Mouse (Mus musculus): ENCODE results near the gene Samhd1. TPM values are rescaled to one million over a fixed set of nuclear protein-coding genes. Genes with fewer than 3 reads are reported as not detected.
A peak's percentile ranks its signal among the peaks of the same experiment; 100 is the strongest.

The Samhd1 gene
- polyA plus RNA-seq, 1 experiment from 2014 or later, result 32.7 TPM

DNA sequence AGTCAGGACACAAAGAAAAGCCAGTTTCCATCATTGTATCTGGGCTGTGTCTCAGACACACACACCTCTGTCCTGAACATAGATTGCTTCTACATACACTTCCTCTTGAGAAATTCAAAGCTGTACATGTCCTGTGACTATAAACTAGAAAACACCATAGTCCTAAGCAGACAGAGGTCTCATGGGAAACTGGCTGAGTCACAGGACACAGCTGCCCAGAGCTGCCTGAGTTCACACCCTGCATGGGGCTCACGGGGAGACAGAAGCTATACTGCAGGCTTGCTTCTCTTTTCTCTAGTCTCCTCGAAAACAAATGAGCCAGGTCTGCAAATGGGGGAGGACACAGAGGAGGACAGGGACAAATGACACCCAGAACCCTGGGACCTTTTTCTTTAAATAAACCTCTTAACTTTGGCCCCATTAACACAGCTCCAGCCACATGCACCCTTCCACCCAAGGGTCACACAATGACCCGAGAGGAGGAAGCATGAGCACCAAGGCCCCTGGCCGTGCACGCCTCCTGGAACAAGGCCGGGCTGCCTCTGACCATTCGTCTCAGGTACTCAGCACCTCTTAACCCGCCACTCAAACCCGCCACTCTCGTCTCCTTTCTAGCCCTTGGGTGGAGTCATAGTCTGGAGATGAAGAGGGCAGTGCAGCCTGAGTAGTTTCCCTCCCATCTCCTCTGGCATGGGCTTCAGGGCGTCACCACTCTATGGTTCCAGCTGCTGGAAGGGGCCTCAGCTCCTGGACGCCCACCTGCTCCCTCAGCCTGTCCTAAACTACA is 35.3 kb downstream of the Samhd1 start:
- H3K9me3 ChIP-seq (ENCODE audit: control insufficient read depth, low read length), result no peaks in the 10 kb centered on the region
- H3K27ac ChIP-seq (ENCODE audit: low read depth, low read length), result no peak overlapping the region
- ATAC-seq (ENCODE audit: low FRiP score, low TSS enrichment), result peak; percentile 41; the same call in 1 of the 2 replicates
- H3K4me2 ChIP-seq (replicated peaks; ENCODE audit: low read depth, low read length), result no peak overlapping the region
- peaks cover 5% of the 10 kb centered on the region; the same call in 1 of the 2 replicates for H3K36me3 ChIP-seq (ENCODE audit: control insufficient read depth, insufficient read depth, low read length)
- peaks cover 5% of the 10 kb centered on the region; the same call in 1 of the 2 replicates for H3K4me1 ChIP-seq (ENCODE audit: control insufficient read depth, insufficient read depth, low read length)
- H3K9ac ChIP-seq (ENCODE audit: low read depth, low read length), result no peak overlapping the region
- WGBS, result 31% methylated on average over 12 of the region's 12 CpGs
- H3K4me3 ChIP-seq (ENCODE audit: low read length), result no peak overlapping the region
- no peaks in the 10 kb centered on the region for H3K27me3 ChIP-seq (ENCODE audit: control insufficient read depth, insufficient read depth, low read length)

DNA sequence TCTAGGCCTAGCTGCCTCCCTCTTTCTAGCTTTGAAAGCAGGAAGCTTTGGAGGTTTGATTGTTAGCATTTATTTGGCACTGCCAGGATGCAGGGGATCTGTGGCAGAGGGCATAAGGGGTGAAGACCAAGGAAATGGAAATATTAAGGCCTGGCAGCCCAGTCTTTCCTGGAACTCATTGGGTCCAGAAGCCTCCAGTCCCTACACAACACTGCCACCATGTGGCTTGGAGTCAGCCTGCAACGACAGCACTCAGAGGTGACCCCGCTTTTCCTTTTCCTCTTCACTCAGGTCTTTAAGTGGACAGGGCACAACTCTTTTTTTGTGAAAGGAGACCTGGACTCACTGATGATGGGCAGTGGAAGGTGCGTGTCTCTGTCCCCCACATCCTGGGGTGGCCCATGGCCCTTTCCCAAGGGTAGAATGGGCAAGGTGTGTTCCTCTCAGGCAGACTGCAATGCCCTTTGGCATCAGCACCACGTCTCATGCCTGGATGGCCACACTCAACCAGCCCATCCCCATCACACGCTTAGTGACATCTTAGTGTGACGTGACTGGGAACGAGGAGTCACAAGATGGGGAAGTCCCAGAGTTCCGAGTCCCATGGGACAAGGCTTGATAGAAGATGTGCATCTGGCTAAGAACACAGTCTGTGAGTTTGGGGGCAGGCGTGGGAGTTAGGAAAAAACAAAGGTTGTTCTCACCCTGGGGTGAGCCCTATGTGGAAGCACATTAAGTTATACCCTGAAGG is 39.9 kb downstream of the Samhd1 start:
- no peak overlapping the region for H3K27ac ChIP-seq (ENCODE audit: low read depth, low read length)
- H3K4me1 ChIP-seq (ENCODE audit: control insufficient read depth, insufficient read depth, low read length), result peaks cover 12% of the 10 kb centered on the region
- H3K4me2 ChIP-seq (replicated peaks; ENCODE audit: low read depth, low read length), result no peak overlapping the region
- no peaks in the 10 kb centered on the region for H3K27me3 ChIP-seq (ENCODE audit: control insufficient read depth, insufficient read depth, low read length)
- ATAC-seq (ENCODE audit: low FRiP score, low TSS enrichment), result no peak
- H3K9me3 ChIP-seq (ENCODE audit: control insufficient read depth, low read length), result no peaks in the 10 kb centered on the region
- H3K9ac ChIP-seq (ENCODE audit: low read depth, low read length), result no peak overlapping the region
- 56% methylated on average over 9 of the region's 9 CpGs for WGBS
- no peaks in the 10 kb centered on the region; the same call in 1 of the 2 replicates for H3K36me3 ChIP-seq (ENCODE audit: control insufficient read depth, insufficient read depth, low read length)
- no peak overlapping the region for H3K4me3 ChIP-seq (ENCODE audit: low read length)

DNA sequence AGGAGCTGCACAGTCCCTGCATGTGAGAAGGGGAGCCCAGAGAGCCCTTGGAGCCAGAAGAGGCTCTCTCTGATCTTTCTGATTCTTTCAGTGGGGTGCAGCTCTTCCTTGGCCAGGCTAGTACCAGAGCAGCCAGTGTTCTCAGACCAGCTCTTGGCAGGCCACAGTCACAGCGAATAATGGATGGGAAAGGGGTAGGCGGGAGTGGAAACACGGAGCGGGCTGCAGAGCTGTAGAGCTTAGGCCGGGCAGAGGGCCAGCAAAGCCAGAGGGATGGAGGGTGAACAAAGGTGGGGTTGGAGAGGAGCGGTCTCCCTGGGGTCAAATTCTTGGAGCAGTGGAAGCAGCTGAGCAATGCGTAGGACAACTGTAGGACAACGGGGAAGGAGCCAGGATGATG is 43.0 kb downstream of the Samhd1 start:
- Histone ChIP-seq H3K4me2 (replicated peaks; ENCODE audit: low read depth, low read length) (no peak overlapping the region), H3K36me3 (ENCODE audit: control insufficient read depth, insufficient read depth, low read length) (no peaks in the 10 kb centered on the region), H3K4me1 (ENCODE audit: control insufficient read depth, insufficient read depth, low read length) (peaks cover 11% of the 10 kb centered on the region; the same call in 1 of the 2 replicates), H3K27me3 (ENCODE audit: control insufficient read depth, insufficient read depth, low read length) (no peaks in the 10 kb centered on the region), H3K27ac (ENCODE audit: low read depth, low read length) (no peak overlapping the region), H3K9ac (ENCODE audit: low read depth, low read length) (no peak overlapping the region), H3K9me3 (ENCODE audit: control insufficient read depth, low read length) (no peaks in the 10 kb centered on the region), H3K4me3 (ENCODE audit: low read length) (no peak overlapping the region)
- 53% methylated on average over 8 of the region's 8 CpGs for WGBS
- no peak for ATAC-seq (ENCODE audit: low FRiP score, low TSS enrichment)

DNA sequence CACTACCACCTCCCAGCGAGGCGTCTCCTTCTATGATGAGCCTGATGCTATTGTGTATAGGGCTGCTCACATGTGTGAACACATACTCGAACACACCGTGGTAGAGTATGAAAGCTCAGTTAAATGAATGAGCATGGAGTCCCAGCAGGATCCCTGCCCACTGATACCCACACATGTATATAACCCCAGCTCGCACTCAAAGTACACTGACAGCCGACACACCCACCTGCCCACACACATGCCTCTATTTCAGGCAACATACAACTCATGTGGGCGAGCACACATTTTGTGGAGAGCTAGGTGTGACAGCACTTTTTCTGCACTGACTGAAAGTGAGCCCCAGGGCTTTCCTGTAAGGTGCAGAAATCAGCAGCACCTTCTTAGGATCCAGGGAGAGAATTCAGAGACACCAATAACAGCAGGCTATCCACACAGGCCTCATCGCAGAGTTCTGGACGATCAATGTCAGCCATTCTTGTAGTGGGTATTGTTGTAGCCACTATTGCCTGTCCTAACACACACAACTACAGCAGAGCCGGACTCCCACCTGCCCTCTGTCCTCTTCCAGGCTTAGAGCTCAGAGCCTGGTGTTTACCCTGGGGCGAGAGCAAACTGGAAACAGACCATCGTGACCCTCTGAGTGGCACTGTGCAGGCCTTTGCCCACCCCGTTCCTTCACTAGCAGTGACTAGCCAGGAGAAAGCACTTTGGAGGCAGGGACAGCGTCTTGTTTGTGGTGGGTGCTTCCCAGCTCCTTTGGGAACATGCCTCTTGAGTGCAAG is 47.3 kb downstream of the Samhd1 start:
- peaks cover 9% of the 10 kb centered on the region; the same call in 1 of the 2 replicates for H3K4me1 ChIP-seq (ENCODE audit: control insufficient read depth, insufficient read depth, low read length)
- no peak overlapping the region for H3K27ac ChIP-seq (ENCODE audit: low read depth, low read length)
- no peak overlapping the region for H3K4me2 ChIP-seq (replicated peaks; ENCODE audit: low read depth, low read length)
- no peaks in the 10 kb centered on the region for H3K9me3 ChIP-seq (ENCODE audit: control insufficient read depth, low read length)
- no peaks in the 10 kb centered on the region for H3K36me3 ChIP-seq (ENCODE audit: control insufficient read depth, insufficient read depth, low read length)
- H3K27me3 ChIP-seq (ENCODE audit: control insufficient read depth, insufficient read depth, low read length), result no peaks in the 10 kb centered on the region
- no peak overlapping the region for H3K4me3 ChIP-seq (ENCODE audit: low read length)
- no peak for ATAC-seq (ENCODE audit: low FRiP score, low TSS enrichment)
- H3K9ac ChIP-seq (ENCODE audit: low read depth, low read length), result no peak overlapping the region
- WGBS, result 80% methylated on average over 14 of the region's 14 CpGs

DNA sequence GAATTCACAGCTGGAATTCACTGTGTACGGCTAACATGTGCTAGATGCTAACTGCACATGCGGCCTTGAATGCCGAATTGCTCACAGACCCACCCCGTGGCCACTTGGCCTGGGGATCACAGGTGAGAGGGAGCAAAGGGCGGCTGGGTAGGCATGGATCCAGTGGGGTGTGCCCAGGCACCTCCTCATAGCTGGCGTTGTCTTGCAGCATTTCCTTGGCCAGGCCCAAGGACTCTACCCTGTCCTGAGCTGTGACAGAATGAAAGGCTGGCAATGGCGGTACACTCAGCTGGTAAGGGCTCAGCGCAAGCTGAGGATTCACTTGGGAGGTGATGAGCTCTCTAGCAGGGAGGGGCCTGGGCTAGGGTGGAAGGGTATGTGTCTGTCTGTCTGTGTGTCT is 48.3 kb downstream of the Samhd1 start, which contains the start of gene Tldc2:
TSS of gene Tldc2 (plus strand) at position 260 of the 400 bp plus-strand sequence.
- H3K4me1 ChIP-seq (ENCODE audit: control insufficient read depth, insufficient read depth, low read length), result 0 out of 2 replicates have a peak, but pooled peaks cover under 1% of the 10 kb centered on the region
- no peaks in the 10 kb centered on the region for H3K9me3 ChIP-seq (ENCODE audit: control insufficient read depth, low read length)
- no peak within 1 kb of the TSS for H3K9ac ChIP-seq (ENCODE audit: low read depth, low read length)
- H3K4me3 ChIP-seq (ENCODE audit: low read length), result no peak within 1 kb of the TSS
- no peaks in the 10 kb centered on the region for H3K27me3 ChIP-seq (ENCODE audit: control insufficient read depth, insufficient read depth, low read length)
- ATAC-seq (ENCODE audit: low FRiP score, low TSS enrichment), result no peak
- 86% methylated on average over 8 of the region's 8 CpGs for WGBS
- no peak within 1 kb of the TSS for H3K4me2 ChIP-seq (replicated peaks; ENCODE audit: low read depth, low read length)
- no peaks in the 10 kb centered on the region for H3K36me3 ChIP-seq (ENCODE audit: control insufficient read depth, insufficient read depth, low read length)
- no peak within 1 kb of the TSS for H3K27ac ChIP-seq (ENCODE audit: low read depth, low read length)

DNA sequence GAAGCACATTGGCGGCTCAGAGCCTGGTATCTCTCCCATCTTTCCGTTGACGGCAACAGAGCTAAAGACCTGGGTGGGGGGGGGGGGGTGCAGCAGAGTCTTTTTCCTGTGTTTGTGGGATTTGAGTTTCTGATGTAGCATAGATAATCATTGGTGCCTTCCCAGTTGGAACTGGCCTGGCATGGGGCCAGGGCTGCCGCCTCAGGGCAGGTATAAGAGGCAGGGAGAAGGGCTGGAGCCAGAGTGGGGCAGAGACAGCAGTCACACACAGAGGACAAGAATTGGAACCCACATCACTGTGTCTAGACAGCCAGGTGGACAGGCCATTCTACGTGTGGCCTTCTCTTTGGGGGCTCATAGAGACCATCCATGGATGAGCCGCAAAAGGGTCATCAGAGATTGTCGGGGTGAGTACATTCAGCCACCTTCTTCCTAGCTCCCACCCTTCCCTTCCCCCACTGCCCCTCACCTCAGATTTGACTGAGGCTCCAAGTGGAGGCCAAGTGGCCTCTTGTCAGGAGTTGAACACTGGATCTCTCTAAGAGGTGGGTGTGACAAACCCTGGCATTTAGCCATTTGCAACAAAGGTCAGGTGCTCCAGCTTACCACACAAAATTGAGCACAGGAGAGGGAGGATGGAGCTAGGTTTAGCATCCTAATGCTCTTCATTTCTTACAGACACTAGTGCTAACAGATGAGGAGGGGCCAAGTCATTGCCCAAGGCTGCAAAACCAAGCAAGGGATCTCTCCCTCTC is 50.1 kb downstream of the Samhd1 start:
- 81% methylated on average over 7 of the region's 7 CpGs for WGBS
- no peaks in the 10 kb centered on the region for H3K27me3 ChIP-seq (ENCODE audit: control insufficient read depth, insufficient read depth, low read length)

DNA sequence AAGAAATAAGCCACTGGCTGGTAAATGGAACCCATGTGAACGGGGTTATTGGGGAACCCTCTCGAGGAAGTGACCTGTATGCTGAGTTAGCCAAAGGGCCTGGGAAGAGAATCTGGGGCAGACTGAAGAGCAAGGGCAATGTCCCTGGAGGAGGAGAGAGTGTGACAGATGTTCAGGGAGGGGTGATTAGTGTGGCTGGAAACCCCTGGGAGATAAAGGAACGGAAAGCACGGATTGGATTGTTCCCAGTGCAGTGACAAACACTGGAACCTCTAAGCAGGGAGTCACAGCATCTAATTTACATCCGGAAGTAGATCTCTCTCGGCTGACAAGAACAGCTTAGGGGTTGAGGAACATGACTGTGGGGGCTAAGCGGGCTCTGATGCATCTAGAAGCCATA is 53.1 kb downstream of the Samhd1 start:
- Histone ChIP-seq H3K27ac (ENCODE audit: low read depth, low read length) (no peak overlapping the region), H3K4me3 (ENCODE audit: low read length) (no peak overlapping the region), H3K4me2 (replicated peaks; ENCODE audit: low read depth, low read length) (no peak overlapping the region), H3K9ac (ENCODE audit: low read depth, low read length) (no peak overlapping the region), H3K36me3 (ENCODE audit: control insufficient read depth, insufficient read depth, low read length) (no peaks in the 10 kb centered on the region), H3K9me3 (ENCODE audit: control insufficient read depth, low read length) (no peaks in the 10 kb centered on the region), H3K4me1 (ENCODE audit: control insufficient read depth, insufficient read depth, low read length) (peaks cover 12% of the 10 kb centered on the region), H3K27me3 (ENCODE audit: control insufficient read depth, insufficient read depth, low read length) (no peaks in the 10 kb centered on the region)
- no peak for ATAC-seq (ENCODE audit: low FRiP score, low TSS enrichment)
- 27% methylated on average over 7 of the region's 7 CpGs for WGBS

More for the DNA sequence above, 50.1 kb downstream of the Samhd1 start:
- Histone ChIP-seq H3K27ac (ENCODE audit: low read depth, low read length) (no peak overlapping the region), H3K4me2 (replicated peaks; ENCODE audit: low read depth, low read length) (no peak overlapping the region), H3K36me3 (ENCODE audit: control insufficient read depth, insufficient read depth, low read length) (no peaks in the 10 kb centered on the region), H3K4me1 (ENCODE audit: control insufficient read depth, insufficient read depth, low read length) (peaks cover 1% of the 10 kb centered on the region; the same call in 1 of the 2 replicates), H3K9ac (ENCODE audit: low read depth, low read length) (no peak overlapping the region), H3K4me3 (ENCODE audit: low read length) (no peak overlapping the region), H3K9me3 (ENCODE audit: control insufficient read depth, low read length) (no peaks in the 10 kb centered on the region)
- 0 out of 2 replicates have a peak, but pooled peaks have one; percentile 37 for ATAC-seq (ENCODE audit: low FRiP score, low TSS enrichment)

DNA sequence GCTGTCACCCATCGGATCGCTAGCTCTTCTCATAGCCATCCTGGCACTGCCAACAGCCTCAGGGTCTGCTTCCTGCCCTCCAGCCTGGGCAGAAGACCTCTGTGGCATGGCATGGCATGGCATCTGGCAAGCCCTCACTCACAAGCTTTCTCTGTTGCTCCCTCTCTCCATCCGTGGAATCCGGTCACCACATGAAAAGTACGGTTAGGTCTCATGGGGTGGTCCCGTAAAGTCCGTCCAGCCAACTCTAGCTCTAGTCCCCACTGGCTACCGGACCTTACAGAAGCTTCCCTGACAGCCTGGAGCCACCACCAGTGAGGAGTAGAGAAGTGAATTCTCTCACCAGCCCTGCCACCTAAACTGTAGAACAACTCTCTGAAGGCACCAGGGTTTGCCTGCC is 53.7 kb downstream of the Samhd1 start:
- Histone ChIP-seq H3K4me3 (ENCODE audit: low read length) (no peak overlapping the region), H3K27ac (ENCODE audit: low read depth, low read length) (no peak overlapping the region), H3K27me3 (ENCODE audit: control insufficient read depth, insufficient read depth, low read length) (no peaks in the 10 kb centered on the region), H3K4me1 (ENCODE audit: control insufficient read depth, insufficient read depth, low read length) (peaks cover 18% of the 10 kb centered on the region), H3K36me3 (ENCODE audit: control insufficient read depth, insufficient read depth, low read length) (peaks cover 2% of the 10 kb centered on the region; the same call in 1 of the 2 replicates), H3K4me2 (replicated peaks; ENCODE audit: low read depth, low read length) (no peak overlapping the region), H3K9ac (ENCODE audit: low read depth, low read length) (no peak overlapping the region), H3K9me3 (ENCODE audit: control insufficient read depth, low read length) (no peaks in the 10 kb centered on the region)
- WGBS, result 94% methylated on average over 8 of the region's 8 CpGs
- no peak for ATAC-seq (ENCODE audit: low FRiP score, low TSS enrichment)

Measured in kidney, embryonic 14.5 days (tissue).